Mouse (Mus musculus): Measurements from ENCODE around the gene Ddx21. TPM values are rescaled to one million over a fixed set of nuclear protein-coding genes. Genes with fewer than 3 reads are reported as not detected.

Ddx21 gene
- polyA plus RNA-seq, 1 experiment from 2014 or later: 27.9 TPM

DNA sequence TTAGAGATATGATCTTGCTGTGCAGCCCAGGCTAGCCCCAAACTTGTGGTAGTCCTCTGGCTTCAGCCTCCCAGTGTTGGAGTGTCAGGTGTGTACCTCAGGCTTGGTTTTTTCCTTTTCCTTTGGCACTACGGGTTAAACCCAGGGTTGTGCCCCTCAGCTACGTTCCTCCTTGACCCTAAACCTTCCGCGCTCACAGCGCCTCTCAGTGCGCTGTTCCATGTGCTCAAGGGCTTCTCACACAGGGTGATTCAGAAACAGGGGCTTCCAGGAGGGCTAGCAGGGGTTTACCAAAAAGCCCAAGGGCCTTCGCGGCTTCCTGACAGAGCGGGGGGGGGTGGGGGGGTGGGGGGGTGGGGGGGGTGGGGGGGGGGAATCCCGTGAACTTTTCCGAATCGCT lies 59.6 kb downstream of the Ddx21 start:
- Histone ChIP-seq H3K4me2 (no peak overlapping the region), H3K4me3 (replicated peaks) (no peak overlapping the region)
- 89% methylated on average over 12 of the region's 12 CpGs for WGBS

DNA sequence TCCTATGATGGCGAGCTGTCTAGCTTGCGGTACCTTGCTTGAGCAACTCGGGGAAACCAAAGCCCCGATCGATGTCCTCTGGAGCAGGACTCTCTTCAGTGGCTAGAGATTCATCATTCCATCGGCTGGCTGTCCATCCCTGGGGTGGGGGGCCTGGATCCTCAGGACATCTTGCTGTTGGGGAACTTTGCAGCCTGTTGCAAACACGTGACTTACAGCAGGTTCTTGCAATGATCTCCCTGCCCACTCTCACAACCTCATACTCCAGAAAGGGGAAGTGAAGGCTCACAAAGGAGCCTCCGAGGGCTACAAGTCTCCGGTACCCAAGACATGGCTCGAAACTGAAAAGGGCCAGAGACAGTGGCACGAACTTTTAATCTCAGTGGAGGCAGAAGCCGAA lies 60.6 kb downstream of the Ddx21 start:
- Histone ChIP-seq H3K4me2 (no peak overlapping the region), H3K9me3 (no peaks in the 10 kb centered on the region), H3K36me3 (no peaks in the 10 kb centered on the region), H3K27me3 (no peaks in the 10 kb centered on the region), H3K4me1 (replicated peaks) (no peaks in the 10 kb centered on the region), H3K27ac (no peak overlapping the region), H3K4me3 (replicated peaks) (no peak overlapping the region), H3K9ac (replicated peaks) (no peak overlapping the region)
- WGBS: 92% methylated on average over 12 of the region's 12 CpGs
- ATAC-seq (ENCODE audit: insufficient number of reproducible peaks, insufficient read depth, low FRiP score, low TSS enrichment, low read depth): no peak

More for the DNA sequence above, 59.6 kb downstream of the Ddx21 start:
- H3K36me3 ChIP-seq: no peaks in the 10 kb centered on the region
- no peaks in the 10 kb centered on the region for H3K4me1 ChIP-seq (replicated peaks)
- no peaks in the 10 kb centered on the region for H3K9me3 ChIP-seq
- H3K27ac ChIP-seq: no peak overlapping the region
- no peaks in the 10 kb centered on the region for H3K27me3 ChIP-seq
- ATAC-seq (ENCODE audit: insufficient number of reproducible peaks, insufficient read depth, low FRiP score, low TSS enrichment, low read depth): no peak
- no peak overlapping the region for H3K9ac ChIP-seq (replicated peaks)

DNA sequence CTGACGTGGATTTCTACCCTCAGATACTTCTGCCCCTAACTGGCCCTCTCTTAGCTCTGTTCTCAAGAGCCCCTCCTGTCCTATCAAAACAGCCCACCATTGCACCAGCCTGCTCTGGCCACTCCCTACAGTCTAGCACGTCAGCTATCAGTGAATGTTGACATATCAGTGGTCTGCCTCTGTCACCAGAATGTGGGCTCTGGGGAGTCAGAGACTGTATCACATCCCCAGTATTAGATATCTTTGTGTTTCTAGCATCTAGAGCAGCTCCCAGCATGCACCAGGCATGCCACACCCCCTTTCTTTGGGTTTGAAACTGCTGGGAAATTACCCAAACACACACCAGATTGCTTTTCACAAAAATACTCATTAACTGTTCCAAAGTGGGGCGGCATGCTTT lies 61.3 kb downstream of the Ddx21 start:
- H3K27ac ChIP-seq: no peak overlapping the region
- ATAC-seq (ENCODE audit: insufficient number of reproducible peaks, insufficient read depth, low FRiP score, low TSS enrichment, low read depth): no peak
- no peaks in the 10 kb centered on the region for H3K36me3 ChIP-seq
- no peaks in the 10 kb centered on the region for H3K4me1 ChIP-seq (replicated peaks)
- WGBS: 78% methylated on average over 3 of the region's 3 CpGs
- no peaks in the 10 kb centered on the region for H3K27me3 ChIP-seq
- H3K9me3 ChIP-seq: no peaks in the 10 kb centered on the region
- H3K4me2 ChIP-seq: no peak overlapping the region
- H3K9ac ChIP-seq (replicated peaks): no peak overlapping the region
- no peak overlapping the region for H3K4me3 ChIP-seq (replicated peaks)

DNA sequence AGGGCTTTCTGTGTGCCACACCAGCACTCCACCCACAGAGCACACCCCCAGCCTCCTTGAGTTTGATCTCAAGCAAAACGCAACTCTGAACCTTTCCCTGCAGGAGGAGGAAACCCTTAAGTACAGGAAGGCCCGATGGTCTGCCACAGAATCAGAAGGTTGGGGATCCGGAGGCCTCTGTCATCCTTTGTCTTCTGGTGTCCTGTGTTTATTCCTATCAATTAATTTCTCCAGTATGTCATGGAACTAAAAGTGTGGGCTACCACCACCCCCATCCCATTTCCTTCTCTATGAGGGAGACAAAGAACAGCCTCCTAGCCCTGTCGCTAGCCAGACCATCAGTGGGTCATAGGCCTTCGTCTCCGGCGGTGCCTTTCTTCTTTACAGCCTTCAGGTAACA lies 67.6 kb downstream of the Ddx21 start:
- Histone ChIP-seq H3K27ac (no peak overlapping the region), H3K27me3 (no peaks in the 10 kb centered on the region), H3K4me3 (replicated peaks) (no peak overlapping the region), H3K9ac (replicated peaks) (no peak overlapping the region), H3K4me1 (replicated peaks) (no peaks in the 10 kb centered on the region), H3K9me3 (no peaks in the 10 kb centered on the region), H3K4me2 (no peak overlapping the region), H3K36me3 (no peaks in the 10 kb centered on the region)
- no peak for ATAC-seq (ENCODE audit: insufficient number of reproducible peaks, insufficient read depth, low FRiP score, low TSS enrichment, low read depth)
- 85% methylated on average over 7 of the region's 7 CpGs for WGBS

DNA sequence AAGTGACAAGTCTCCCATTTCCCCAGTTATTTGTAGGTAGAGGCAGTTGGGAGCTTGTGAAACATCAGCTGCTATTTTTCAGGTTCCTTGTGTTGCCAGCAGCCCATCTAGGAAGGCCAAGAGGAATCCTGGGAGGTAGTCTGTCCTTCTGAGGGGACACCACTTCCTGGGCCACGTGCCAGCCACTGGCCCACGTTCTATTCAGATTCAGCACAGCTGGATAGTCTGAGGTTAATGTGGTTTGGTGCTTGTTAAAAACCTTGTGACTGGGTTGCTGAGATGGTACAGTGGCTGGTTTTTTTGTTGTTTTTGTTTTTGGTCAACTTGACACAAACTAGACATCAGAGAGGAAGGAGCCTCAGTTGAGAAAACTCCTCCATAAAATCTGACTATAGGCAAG lies 69.2 kb downstream of the Ddx21 start:
- Histone ChIP-seq H3K4me2 (no peak overlapping the region), H3K36me3 (no peaks in the 10 kb centered on the region), H3K4me1 (replicated peaks) (no peaks in the 10 kb centered on the region), H3K27ac (no peak overlapping the region), H3K9me3 (no peaks in the 10 kb centered on the region), H3K27me3 (no peaks in the 10 kb centered on the region), H3K4me3 (replicated peaks) (no peak overlapping the region), H3K9ac (replicated peaks) (no peak overlapping the region)
- no peak for ATAC-seq (ENCODE audit: insufficient number of reproducible peaks, insufficient read depth, low FRiP score, low TSS enrichment, low read depth)
- 63% methylated on average over 2 of the region's 2 CpGs for WGBS

Other genes with a start within 250 kb of the Ddx21 start
- 38.0 and 38.5 TPM in 2 replicates for gene Hk1, start 222.4 kb downstream of the Ddx21 start, polyA plus RNA-seq (2016; fragmentation: Nextera tagmentation; extraction: Ambion mirVana)
- 3.8 and 5.1 TPM in 2 replicates for gene Hkdc1, start 179.8 kb downstream of the Ddx21 start, polyA plus RNA-seq (2016; fragmentation: Nextera tagmentation; extraction: Ambion mirVana)
- gene 4930507D05Rik, start 152.8 kb downstream of the Ddx21 start, polyA plus RNA-seq (2016; fragmentation: Nextera tagmentation; extraction: Ambion mirVana): 0.71 and 1.1 TPM in 2 replicates
- gene Supv3l1, start 152.5 kb downstream of the Ddx21 start, polyA plus RNA-seq (2016; fragmentation: Nextera tagmentation; extraction: Ambion mirVana): 30.1 and 32.3 TPM in 2 replicates
- gene Vps26a, start 115.5 kb downstream of the Ddx21 start, polyA plus RNA-seq (2016; fragmentation: Nextera tagmentation; extraction: Ambion mirVana): 72.4 and 72.8 TPM in 2 replicates
- 3.9 and 5.5 TPM in 2 replicates for gene Srgn, start 74.8 kb downstream of the Ddx21 start, polyA plus RNA-seq (2016; fragmentation: Nextera tagmentation; extraction: Ambion mirVana)
- 46.1 and 49.8 TPM in 2 replicates for gene Kif1bp, start 23.8 kb downstream of the Ddx21 start, polyA plus RNA-seq (2016; fragmentation: Nextera tagmentation; extraction: Ambion mirVana)
- 178 and 180 TPM in 2 replicates for gene Ddx50, start 48.9 kb upstream of the Ddx21 start, polyA plus RNA-seq (2016; fragmentation: Nextera tagmentation; extraction: Ambion mirVana)
- gene Stox1, start 123.8 kb upstream of the Ddx21 start, polyA plus RNA-seq (2016; fragmentation: Nextera tagmentation; extraction: Ambion mirVana): 1.4 and 1.5 TPM in 2 replicates
- 153 and 160 TPM in 2 replicates for gene Ccar1, start 190.0 kb upstream of the Ddx21 start, polyA plus RNA-seq (2016; fragmentation: Nextera tagmentation; extraction: Ambion mirVana)

Measured in limb, embryonic 12.5 days (tissue).